Mouse (Mus musculus) ES-Bruce4 (cell line): ENCODE measurements around the gene Tbl3.

Source experiments
- CTCF ChIP-seq: IDR thresholded peaks from one replicate; pipeline ENCODE4 v1.8.1; 2011; ENCODE audit warnings: low read depth, low read length
- POLR2A ChIP-seq: IDR thresholded peaks from one replicate; pipeline ENCODE4 v1.8.1; 2011; ENCODE audit warnings: low read length; ENCODE audit not compliant: insufficient read depth

DNA sequence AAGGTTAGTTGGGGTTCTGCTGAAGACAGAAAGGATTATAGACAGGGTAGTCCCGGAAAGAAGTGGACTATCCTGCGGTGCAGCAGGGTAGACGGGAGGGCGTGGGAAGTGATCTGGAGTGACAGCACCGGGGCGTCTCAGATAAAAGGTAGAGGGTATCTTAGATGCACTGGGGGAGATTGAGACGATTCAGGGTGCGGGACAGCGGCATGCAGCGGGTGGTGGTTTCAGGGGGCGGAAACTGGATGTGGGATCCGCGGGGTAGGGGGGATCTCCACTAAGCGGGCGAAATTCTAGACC, 16.4 kb upstream of the Tbl3 start:
- TF ChIP-seq CTCF = no peak
- no peak for TF ChIP-seq POLR2A
